Mouse (Mus musculus) lung, postnatal 0 days (tissue): ENCODE data around the gene Trhde.

Source experiments
- CTCF ChIP-seq: IDR thresholded peaks from 2 replicates; pipeline ENCODE4 v1.5.1; 2016; ENCODE audit warnings: antibody characterized with exemption, mild to moderate bottlenecking
- EP300 ChIP-seq: IDR thresholded peaks from 2 replicates; pipeline ENCODE4 v1.6.1; 2016; ENCODE audit warnings: antibody characterized with exemption, mild to moderate bottlenecking, control low read depth

- peak; percentile 43 for TF ChIP-seq CTCF
- no peak for TF ChIP-seq EP300
Measured at GRCm38 (mm10) chr10:114805884-114806283, 3.8 kb upstream of the Trhde start.
